Mouse (Mus musculus) ES-E14 (cell line): ENCODE measurements around the gene Cyfip2. TPM values are rescaled to one million over a fixed set of nuclear protein-coding genes. Genes with fewer than 3 reads are reported as not detected.

ENCODE experiments used
- DNase-seq: peaks from one replicate; pipeline ENCODE4 v3.0.0-alpha.2; 2013; ENCODE audit warnings: low read depth, low spot score
- H3K27ac ChIP-seq: 2 replicates; pipeline ENCODE4 v1.5.1; 2012; ENCODE audit warnings: low read depth, mild to moderate bottlenecking, low read length, moderate library complexity, mixed read lengths; ENCODE audit not compliant: poor library complexity, insufficient read depth, severe bottlenecking
- H3K36me3 ChIP-seq: 2 replicates; pipeline ENCODE4 v1.6.1; 2012; ENCODE audit warnings: mild to moderate bottlenecking, low read length, moderate library complexity, mixed read lengths; ENCODE audit not compliant: control insufficient read depth, poor library complexity, insufficient read depth, severe bottlenecking
- H3K4me1 ChIP-seq, 2 experiments: fragments of 150-350 bp in 1 of 2; sonication (generic) in 1 of 2; 2 replicates each; pipeline ENCODE4 v1.6.1; 2012; ENCODE audit warnings: low read length in 2 of 2, mild to moderate bottlenecking in 1 of 2, mixed read lengths in 1 of 2; ENCODE audit not compliant: control insufficient read depth in 2 of 2, insufficient read depth in 2 of 2, poor library complexity in 1 of 2
- H3K4me3 ChIP-seq, 2 experiments: fragments of 150-350 bp in 1 of 2; sonication (generic) in 1 of 2; 2 replicates each; pipeline ENCODE4 v1.5.1; 2012; ENCODE audit warnings: low read length in 2 of 2, low read depth in 1 of 2, mild to moderate bottlenecking in 1 of 2, mixed read lengths in 1 of 2; ENCODE audit not compliant: insufficient read depth in 1 of 2, poor library complexity in 1 of 2, severe bottlenecking in 1 of 2
- H3K9ac ChIP-seq: 2 replicates; pipeline ENCODE4 v1.6.1; 2012; ENCODE audit warnings: low read depth, mild to moderate bottlenecking, low read length, mixed read lengths; ENCODE audit not compliant: poor library complexity, insufficient read depth, severe bottlenecking
- H3K9me3 ChIP-seq: fragments of 150-350 bp; sonication (generic); 2 replicates; pipeline ENCODE4 v1.6.1; 2012; ENCODE audit warnings: low read depth, mild to moderate bottlenecking, low read length; ENCODE audit not compliant: control insufficient read depth, insufficient read depth
- CHD2 ChIP-seq: IDR thresholded peaks from 2 replicates; pipeline ENCODE4 v1.6.1; 2014; ENCODE audit warnings: mild to moderate bottlenecking, low read depth, low read length, inconsistent platforms
- HCFC1 ChIP-seq: IDR thresholded peaks from 2 replicates; pipeline ENCODE4 v1.6.1; 2012; ENCODE audit warnings: low read length, inconsistent platforms, borderline replicate concordance; ENCODE audit not compliant: insufficient read depth
- MAFK ChIP-seq: IDR thresholded peaks from 2 replicates; pipeline ENCODE4 v1.6.1; 2014; ENCODE audit warnings: mild to moderate bottlenecking, low read depth, low read length, inconsistent platforms; ENCODE audit not compliant: insufficient read depth
- ZC3H11A ChIP-seq: IDR thresholded peaks from 2 replicates; pipeline ENCODE4 v1.6.1; 2012; ENCODE audit warnings: low read depth, mild to moderate bottlenecking, inconsistent platforms, low read length, borderline replicate concordance
- ZNF384 ChIP-seq: IDR thresholded peaks from 2 replicates; pipeline ENCODE4 v1.6.1; 2012; ENCODE audit warnings: low read depth, low read length, inconsistent platforms
- in situ Hi-C, 2 experiments: fragments of 600-800 bp; cut with MboI; formaldehyde crosslinking; loops; one replicate each; pipeline ENCODE4 v1.15.1; 2025; ENCODE audit warnings: low sequenced_read_pairs in 2 of 2, inconsistent platforms in 1 of 2; ENCODE audit not compliant: unreplicated experiment in 2 of 2
- total RNA-seq: library from RNA; depleted of rRNA; stranded (reverse); fragments of 300-350 nt; gene quantifications from 2 replicates; pipeline ENCODE4 v1.2.3, GENCODE M21; 2012

Cyfip2 gene
- total RNA-seq, 1 experiment: 7.4 TPM

GRCm38 (mm10) chr11:46263291-46263690, 49.4 kb downstream of the Cyfip2 start:
- peaks cover 5% of the 10 kb centered on the region; the same call in 1 of the 2 replicates for H3K36me3 ChIP-seq
- no peak for DNase-seq

DNA sequence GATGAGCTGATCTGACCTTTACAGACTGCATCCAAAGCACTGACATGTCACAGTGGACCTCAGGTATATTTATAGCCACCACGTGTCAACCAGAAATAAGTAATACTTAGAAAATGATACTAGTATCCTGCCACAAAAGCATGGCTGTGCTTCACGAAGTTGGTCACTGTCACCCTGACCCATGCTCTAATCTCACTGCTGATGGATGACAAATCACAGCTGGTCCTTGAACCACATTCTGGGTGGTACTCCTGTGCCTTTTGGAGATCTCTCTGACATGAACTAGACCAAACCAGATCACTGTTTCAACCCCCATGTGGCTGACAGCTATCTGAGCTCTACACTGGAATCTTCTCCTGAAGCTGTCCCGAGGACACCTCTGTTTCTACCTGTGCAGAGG, 49.8 kb downstream of the Cyfip2 start:
- TF ChIP-seq MAFK (no peak), ZC3H11A (no peak), CHD2 (no peak), HCFC1 (no peak)
- in situ Hi-C loops: no loop called here
- DNase-seq: no peak
- Histone ChIP-seq H3K36me3 (peaks cover 6% of the 10 kb centered on the region; the same call in 1 of the 2 replicates), H3K9me3 (no peaks in the 10 kb centered on the region), H3K4me3 (no peak overlapping the region), H3K27ac (no peak overlapping the region), H3K9ac (no peak overlapping the region), H3K4me1 (no peaks in the 10 kb centered on the region)

More at GRCm38 (mm10) chr11:46263291-46263690, 49.4 kb downstream of the Cyfip2 start:
- TF ChIP-seq HCFC1 (no peak), MAFK (no peak), CHD2 (no peak), ZNF384 (no peak), ZC3H11A (no peak)
- Histone ChIP-seq H3K27ac (no peak overlapping the region), H3K9ac (no peak overlapping the region), H3K9me3 (no peaks in the 10 kb centered on the region), H3K4me1 (no peaks in the 10 kb centered on the region), H3K4me3 (no peak overlapping the region)
- in situ Hi-C loops: no loop called here

DNA sequence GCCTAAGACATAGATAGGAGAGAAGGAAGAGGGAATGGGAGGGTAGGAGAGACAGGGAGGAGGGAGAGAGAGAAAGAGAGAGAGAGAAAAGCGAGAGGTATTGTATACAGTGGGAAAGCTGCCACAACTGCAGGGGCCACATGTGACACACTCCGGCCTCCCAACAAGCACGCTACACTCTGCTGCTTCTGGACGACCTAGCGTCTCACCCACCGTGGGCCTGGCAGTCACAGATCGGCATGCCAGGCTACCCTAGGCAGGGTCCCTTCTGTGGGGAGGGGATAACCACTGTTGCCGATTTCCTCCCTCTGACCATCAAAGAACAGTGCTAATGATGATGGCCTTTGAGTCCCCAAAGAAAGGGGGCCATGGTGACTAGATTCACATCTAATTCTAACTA, 53.9 kb downstream of the Cyfip2 start:
- in situ Hi-C loops: no loop called here
- H3K4me1 ChIP-seq: peaks cover 0 to 10% of the 10 kb centered on the region in 2 experiments; a peak in 3 of 4 replicates
- no peak overlapping the region for H3K4me3 ChIP-seq
- no peaks in the 10 kb centered on the region for H3K9me3 ChIP-seq
- TF ChIP-seq HCFC1: no peak
- TF ChIP-seq MAFK: no peak
- TF ChIP-seq ZC3H11A: no peak
- no peak for TF ChIP-seq CHD2
- DNase-seq: no peak
- H3K27ac ChIP-seq: no peak overlapping the region
- peaks cover 10% of the 10 kb centered on the region; the same call in 1 of the 2 replicates for H3K36me3 ChIP-seq
- no peak overlapping the region for H3K9ac ChIP-seq

DNA sequence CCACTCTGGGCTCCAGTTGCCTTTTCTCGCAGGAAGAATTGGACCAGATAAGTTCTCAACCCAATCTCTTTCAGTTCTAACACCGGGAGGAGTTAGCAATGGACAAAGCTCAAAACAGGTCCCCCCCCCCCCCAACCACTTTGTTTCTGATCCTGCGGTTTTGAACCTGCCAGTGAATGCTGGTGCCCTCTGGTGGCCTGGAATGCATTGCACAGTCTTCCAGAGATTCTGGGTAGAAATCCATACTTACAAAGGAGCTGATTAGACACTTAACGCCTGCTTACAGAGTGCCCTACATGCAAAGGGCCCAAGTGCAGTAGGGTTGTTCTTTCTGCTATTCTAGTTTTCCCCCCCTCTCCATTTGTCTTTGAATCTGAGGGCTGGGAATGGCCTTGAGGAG, 54.5 kb downstream of the Cyfip2 start:
- Histone ChIP-seq H3K4me1 (peaks cover 0 to 11% of the 10 kb centered on the region in 2 experiments; a peak in 3 of 4 replicates), H3K9me3 (no peaks in the 10 kb centered on the region), H3K36me3 (peaks cover 8% of the 10 kb centered on the region; the same call in 1 of the 2 replicates), H3K4me3 (no peak overlapping the region), H3K9ac (no peak overlapping the region), H3K27ac (no peak overlapping the region)
- TF ChIP-seq HCFC1 (no peak), ZNF384 (no peak), ZC3H11A (no peak), MAFK (no peak)
- in situ Hi-C loops: no loop called here
- no peak for DNase-seq

GRCm38 (mm10) chr11:46255291-46255690, 57.4 kb downstream of the Cyfip2 start:
- in situ Hi-C loops: no loop called here
- H3K36me3 ChIP-seq: peaks cover 7% of the 10 kb centered on the region; the same call in 1 of the 2 replicates

More at GRCm38 (mm10) chr11:46255291-46255690, 57.4 kb downstream of the Cyfip2 start:
- Histone ChIP-seq H3K27ac (no peak overlapping the region), H3K4me1 (peaks cover 0 to 11% of the 10 kb centered on the region in 2 experiments; a peak in 3 of 4 replicates), H3K9me3 (no peaks in the 10 kb centered on the region), H3K9ac (no peak overlapping the region), H3K4me3 (no peak overlapping the region)
- no peak for DNase-seq
- no peak for TF ChIP-seq HCFC1
